Mouse (Mus musculus) liver, embryonic 14 days (tissue): ENCODE data around the gene Tnfrsf4. TPM values are rescaled to one million over a fixed set of nuclear protein-coding genes. Genes with fewer than 3 reads are reported as not detected.

Experiments
- polyA plus RNA-seq: library from polyadenylated mRNA; depleted of rRNA; stranded (reverse); fragments of >200 nt; gene quantifications from 2 replicates; pipeline ENCODE4 v1.2.3, GENCODE M21; 2012; rRNA removed

Tnfrsf4 gene
- polyA plus RNA-seq: 0.85 and 1.0 TPM in 2 replicates

GRCm38 (mm10) chr4:156013637-156014036, at the start of gene Tnfrsf4:
Gene Tnfrsf4, plus strand, starts transcription at chr4:156013843.

GRCm38 (mm10) chr4:155992241-155992905, 21.3 kb upstream of the Tnfrsf4 start, which contains the start of the genes B3galt6 and Sdf4:
Gene B3galt6, minus strand, starts transcription at chr4:155992649.
Gene Sdf4, plus strand, starts transcription at chr4:155992872.

DNA sequence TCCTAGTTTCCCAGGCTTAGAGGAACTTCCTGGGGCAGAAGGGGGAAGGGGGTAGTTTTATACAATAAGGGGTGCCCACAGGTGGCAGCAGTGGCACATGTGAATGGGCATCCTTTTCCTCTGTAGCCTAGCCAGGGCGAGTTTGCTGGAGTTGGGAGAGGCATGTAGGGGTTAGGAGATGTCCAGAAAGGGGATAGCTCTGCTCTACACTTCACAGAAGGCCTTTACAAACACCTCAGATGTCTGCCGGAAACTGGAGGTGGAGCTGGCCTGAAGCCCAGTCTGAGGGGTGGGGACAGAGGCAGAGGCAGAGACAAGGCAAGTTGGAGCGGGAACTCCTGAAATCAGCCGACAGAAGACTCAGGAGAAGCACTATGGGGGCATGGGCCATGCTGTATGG, 12.4 kb downstream of the Tnfrsf4 start, which contains the start of gene Tnfrsf18:
Gene Tnfrsf18, plus strand, starts transcription at position 152 of the 400 bp plus-strand sequence.

DNA sequence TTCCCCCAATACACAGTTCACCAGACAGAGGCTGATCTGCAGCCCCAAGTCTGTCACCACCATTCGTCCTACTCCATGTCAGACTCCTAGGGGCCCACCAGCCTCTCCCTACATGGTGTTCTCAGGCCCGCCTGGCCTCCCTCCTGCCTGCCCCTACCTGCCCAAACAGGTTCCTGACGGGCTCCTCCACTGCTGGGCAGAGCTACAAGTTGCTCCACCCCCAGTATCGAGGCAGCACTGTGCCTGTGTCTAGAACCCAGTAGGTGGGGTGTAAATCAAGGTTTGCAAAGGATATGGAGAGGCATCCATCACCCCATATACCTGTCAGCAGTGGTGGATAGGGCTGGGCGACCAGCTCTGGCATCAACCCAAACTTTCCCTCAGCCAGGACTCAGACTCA, 45.6 kb downstream of the Tnfrsf4 start, which contains the start of gene Ttll10:
Gene Ttll10, minus strand, starts transcription at position 154 of the 400 bp plus-strand sequence.

Other genes with a start within 250 kb of the Tnfrsf4 start
- 0.12 and 0.18 TPM in 2 replicates for gene Vwa1, start 239.1 kb upstream of the Tnfrsf4 start, polyA plus RNA-seq
- 0.29 TPM in 2 replicates for gene Tmem88b, start 228.0 kb upstream of the Tnfrsf4 start, polyA plus RNA-seq
- gene Ankrd65, start 223.4 kb upstream of the Tnfrsf4 start, polyA plus RNA-seq: 0.02 TPM in 1 of 2 replicates, not detected in the other
- gene Mrpl20, start 211.0 kb upstream of the Tnfrsf4 start, polyA plus RNA-seq: 68.5 and 74.1 TPM in 2 replicates
- 66.5 and 75.1 TPM in 2 replicates for gene Ccnl2, start 201.4 kb upstream of the Tnfrsf4 start, polyA plus RNA-seq
- 76.4 and 80.4 TPM in 2 replicates for gene Aurkaip1, start 182.6 kb upstream of the Tnfrsf4 start, polyA plus RNA-seq
- 5.0 and 5.9 TPM in 2 replicates for gene Mxra8, start 174.2 kb upstream of the Tnfrsf4 start, polyA plus RNA-seq
- 18.2 and 20.1 TPM in 2 replicates for gene Dvl1, start 166.4 kb upstream of the Tnfrsf4 start, polyA plus RNA-seq
- 0.06 and 0.08 TPM in 2 replicates for gene Tas1r3, start 150.5 kb upstream of the Tnfrsf4 start, polyA plus RNA-seq
- 4.5 and 5.1 TPM in 2 replicates for gene Cptp, start 144.4 kb upstream of the Tnfrsf4 start, polyA plus RNA-seq
- 19.9 and 22.3 TPM in 2 replicates for gene Ints11, start 144.3 kb upstream of the Tnfrsf4 start, polyA plus RNA-seq
- 14.5 and 17.2 TPM in 2 replicates for gene Pusl1, start 122.1 kb upstream of the Tnfrsf4 start, polyA plus RNA-seq
- gene Acap3, start 122.0 kb upstream of the Tnfrsf4 start, polyA plus RNA-seq: 6.8 and 9.2 TPM in 2 replicates
- gene Ube2j2, start 70.0 kb upstream of the Tnfrsf4 start, polyA plus RNA-seq: 34.7 and 36.6 TPM in 2 replicates
- gene C1qtnf12, start 51.5 kb upstream of the Tnfrsf4 start, polyA plus RNA-seq: 32.6 and 35.9 TPM in 2 replicates
- 2.1 and 2.8 TPM in 2 replicates for gene B3galt6, start 21.2 kb upstream of the Tnfrsf4 start, polyA plus RNA-seq
- gene Sdf4, start 21.0 kb upstream of the Tnfrsf4 start, polyA plus RNA-seq: 30.4 and 33.1 TPM in 2 replicates
- gene Tnfrsf18, start 12.3 kb downstream of the Tnfrsf4 start, polyA plus RNA-seq: 0.15 and 0.24 TPM in 2 replicates
- 0.43 and 0.44 TPM in 2 replicates for gene Ttll10, start 45.6 kb downstream of the Tnfrsf4 start, polyA plus RNA-seq
- 12.7 and 17.1 TPM in 2 replicates for gene 9430015G10Rik, start 96.1 kb downstream of the Tnfrsf4 start, polyA plus RNA-seq
- gene Rnf223, start 116.7 kb downstream of the Tnfrsf4 start, polyA plus RNA-seq: 0.19 and 0.24 TPM in 2 replicates
- 19.0 and 20.7 TPM in 2 replicates for gene Agrn, start 183.6 kb downstream of the Tnfrsf4 start, polyA plus RNA-seq
- gene Isg15, start 187.0 kb downstream of the Tnfrsf4 start, polyA plus RNA-seq: 9.9 and 16.3 TPM in 2 replicates
- gene AW011738, start 189.5 kb downstream of the Tnfrsf4 start, polyA plus RNA-seq: 0.66 and 0.84 TPM in 2 replicates
- 0.03 and 0.08 TPM in 2 replicates for gene Perm1, start 202.0 kb downstream of the Tnfrsf4 start, polyA plus RNA-seq
- gene Plekhn1, start 221.0 kb downstream of the Tnfrsf4 start, polyA plus RNA-seq: 8.9 and 9.5 TPM in 2 replicates
- gene Noc2l, start 222.2 kb downstream of the Tnfrsf4 start, polyA plus RNA-seq: 63.6 and 69.6 TPM in 2 replicates
- 46.4 and 55.2 TPM in 2 replicates for gene Samd11, start 241.8 kb downstream of the Tnfrsf4 start, polyA plus RNA-seq